Mouse (Mus musculus): ENCODE data around the gene Scarb2. TPM values are rescaled to one million over a fixed set of nuclear protein-coding genes. Genes with fewer than 3 reads are reported as not detected.
A peak's percentile ranks its signal among the peaks of the same experiment; 100 is the strongest.

Scarb2 gene
- total RNA-seq, 2 experiments from 2014 or later, result 30.0 to 40.4 TPM

DNA sequence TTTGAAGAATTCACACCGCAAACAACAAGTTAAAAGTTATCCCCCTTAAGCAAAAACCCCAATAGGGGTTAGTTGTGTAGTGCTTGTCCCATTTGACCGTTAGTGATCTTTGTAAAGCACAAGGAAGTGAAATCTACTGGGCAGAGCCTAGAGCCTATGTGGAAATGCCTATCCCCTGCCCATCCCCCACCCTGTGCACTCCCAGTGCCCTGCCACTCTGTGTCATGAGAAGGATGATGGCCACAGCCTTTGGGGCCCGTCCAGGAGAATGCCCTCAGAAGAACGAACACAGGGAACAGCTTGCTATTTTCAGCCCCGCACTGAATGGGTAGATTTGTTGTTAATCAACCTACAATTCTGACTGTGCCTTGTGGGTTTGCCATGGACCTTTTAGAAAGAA lies 65.1 kb downstream of the Scarb2 start:
- ATAC-seq (replicated peaks; ENCODE audit: poor library complexity), result peak; percentile 97

DNA sequence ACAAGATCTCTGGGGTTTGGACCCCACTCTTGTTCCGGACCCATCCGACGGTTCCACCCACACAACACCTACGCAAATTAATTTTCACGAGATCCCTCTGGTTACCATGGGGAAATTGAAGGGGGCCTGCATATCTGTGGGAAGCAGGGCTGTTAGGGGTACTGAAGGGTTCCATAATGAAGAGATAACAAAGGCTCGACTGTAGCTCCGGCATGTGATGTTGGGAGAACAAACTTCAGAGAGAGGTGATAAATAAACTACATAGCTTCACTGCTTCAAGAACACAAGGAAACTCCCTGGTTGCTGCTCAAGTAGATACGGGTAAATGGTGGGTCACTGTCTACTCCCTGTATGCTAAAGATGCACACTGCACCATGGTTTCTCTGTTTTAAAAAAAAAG lies 68.1 kb downstream of the Scarb2 start:
- no peak for ATAC-seq (replicated peaks; ENCODE audit: poor library complexity)

DNA sequence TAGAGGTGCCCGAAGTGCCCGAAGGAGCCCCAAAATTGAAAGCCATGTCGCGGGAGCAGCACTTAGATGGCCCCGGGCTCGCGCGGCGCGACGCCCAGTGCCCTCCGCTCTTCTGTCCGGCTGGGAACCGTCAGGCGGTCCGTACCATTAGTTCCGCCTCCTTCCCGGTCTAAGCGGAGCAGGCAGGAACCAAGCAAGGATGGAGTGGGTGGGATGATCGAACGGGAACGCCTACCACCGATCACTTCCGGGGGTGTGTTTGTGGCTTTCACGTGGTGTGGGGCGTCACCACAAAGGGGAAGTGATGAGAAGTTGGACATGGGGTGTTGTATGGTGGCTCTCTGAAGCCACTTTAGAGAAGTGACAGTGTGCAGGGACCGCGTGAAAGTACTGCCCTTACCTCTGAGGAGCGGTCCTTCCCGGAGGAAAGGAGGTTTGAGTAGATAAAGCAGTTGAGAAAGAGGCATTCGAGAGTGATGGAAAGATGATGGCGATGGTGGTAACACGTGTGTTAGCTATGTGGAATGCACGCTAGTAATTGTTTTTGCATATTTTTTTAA lies 71.5 kb downstream of the Scarb2 start, which contains the start of gene Nup54:
Gene Nup54, minus strand, starts transcription at position 195 of the 560 bp plus-strand sequence.
- ATAC-seq (replicated peaks; ENCODE audit: poor library complexity), result peak; percentile 97

DNA sequence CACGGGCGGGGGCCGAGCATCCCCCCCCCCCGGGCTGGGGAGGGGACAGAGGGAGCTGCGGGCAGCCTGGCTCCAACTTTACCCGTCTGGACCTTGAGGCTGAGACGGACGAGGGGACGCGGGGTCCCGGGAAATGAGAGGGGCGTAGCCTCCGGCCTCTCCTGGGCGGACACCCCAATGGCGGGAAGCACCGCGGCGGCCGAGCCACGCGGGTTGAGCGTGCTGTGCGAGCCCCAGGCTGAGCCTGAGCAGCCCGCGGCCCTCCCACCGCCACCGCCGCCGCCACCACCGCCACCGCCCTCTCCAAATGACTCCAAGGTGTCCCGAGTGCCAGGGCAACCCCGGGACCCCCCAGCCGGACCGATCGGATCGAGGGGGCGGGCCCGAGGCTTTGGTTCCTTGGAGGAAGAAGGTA lies 72.1 kb downstream of the Scarb2 start:
- ATAC-seq (replicated peaks; ENCODE audit: poor library complexity), result peak; percentile 23

DNA sequence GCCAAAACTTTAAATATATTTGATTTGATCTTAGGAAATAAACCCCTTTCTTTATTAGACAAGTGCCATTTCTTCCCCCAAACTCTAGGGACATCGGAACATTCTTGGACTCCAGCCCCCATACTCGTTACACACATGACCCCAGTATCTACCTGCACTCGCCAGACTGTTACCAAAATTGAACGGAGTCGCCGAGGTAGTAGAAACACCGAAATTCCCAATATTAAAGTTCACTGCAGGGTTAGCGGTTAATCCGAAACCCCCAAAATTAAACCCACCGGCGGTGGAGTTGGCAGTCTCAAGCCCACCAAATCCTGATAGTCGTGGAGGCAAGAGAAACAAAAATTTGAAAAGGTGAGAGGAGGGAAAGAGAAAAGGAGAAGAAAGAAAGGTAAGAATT lies 72.6 kb downstream of the Scarb2 start:
- ATAC-seq (replicated peaks; ENCODE audit: poor library complexity), result no peak

DNA sequence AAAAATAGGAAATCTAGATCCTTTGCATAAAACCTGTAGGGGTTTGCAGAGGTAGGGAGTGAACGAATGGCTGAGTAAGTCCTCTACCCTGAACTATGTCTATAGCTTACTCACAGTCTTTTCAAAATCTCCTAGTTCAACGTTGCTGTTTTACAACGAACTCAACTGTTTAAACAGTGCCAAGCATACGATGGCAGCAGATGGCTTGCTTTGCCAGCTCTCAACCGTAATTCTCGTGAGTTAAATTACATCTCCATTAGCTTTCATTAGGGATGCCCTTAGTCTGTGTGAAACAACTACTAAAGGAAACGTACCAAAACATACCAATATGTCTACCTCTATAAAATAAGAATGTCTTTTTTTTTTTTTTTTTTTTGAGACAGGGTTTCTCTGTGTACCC lies 75.0 kb downstream of the Scarb2 start:
- no peak for ATAC-seq (replicated peaks; ENCODE audit: poor library complexity)

DNA sequence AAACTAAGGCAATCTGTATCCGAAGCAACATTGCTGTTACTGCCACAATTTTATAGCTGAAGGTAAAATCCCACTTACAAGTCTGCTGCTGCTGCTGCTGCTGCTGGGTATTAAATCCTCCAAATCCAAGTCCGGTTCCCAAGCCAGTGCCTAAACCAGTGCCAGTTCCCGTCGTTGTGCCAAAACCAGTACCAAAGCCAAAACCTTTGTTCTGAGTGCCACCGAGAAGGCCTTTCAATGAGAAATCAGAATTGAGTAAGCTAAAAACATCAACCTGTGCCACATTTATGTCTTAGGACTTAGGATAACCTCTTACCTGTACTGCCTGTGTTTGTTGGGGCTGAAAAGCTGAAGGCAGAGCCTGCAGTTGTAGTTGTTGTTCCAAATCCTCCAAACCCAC lies 75.9 kb downstream of the Scarb2 start:
- no peak for ATAC-seq (replicated peaks; ENCODE audit: poor library complexity)

DNA sequence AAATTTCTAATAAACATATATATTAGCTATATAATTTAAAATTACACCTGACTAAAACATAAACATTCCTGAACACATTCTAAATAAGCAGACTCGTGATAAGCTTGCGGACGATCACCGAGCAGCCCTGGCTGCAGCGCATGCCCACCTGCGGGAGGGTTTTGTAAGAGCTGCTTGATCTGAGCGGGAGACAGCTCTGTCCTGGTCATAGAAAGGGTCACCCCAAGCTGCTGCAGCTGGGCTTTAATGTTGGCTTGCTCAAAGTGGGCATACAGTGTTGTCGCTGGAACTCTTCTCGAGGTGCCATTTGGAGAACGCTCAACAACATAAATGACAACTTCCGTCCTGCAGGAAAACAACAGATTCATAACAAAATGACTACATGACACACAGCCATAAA lies 82.5 kb downstream of the Scarb2 start:
- ATAC-seq (replicated peaks; ENCODE audit: poor library complexity), result no peak

DNA sequence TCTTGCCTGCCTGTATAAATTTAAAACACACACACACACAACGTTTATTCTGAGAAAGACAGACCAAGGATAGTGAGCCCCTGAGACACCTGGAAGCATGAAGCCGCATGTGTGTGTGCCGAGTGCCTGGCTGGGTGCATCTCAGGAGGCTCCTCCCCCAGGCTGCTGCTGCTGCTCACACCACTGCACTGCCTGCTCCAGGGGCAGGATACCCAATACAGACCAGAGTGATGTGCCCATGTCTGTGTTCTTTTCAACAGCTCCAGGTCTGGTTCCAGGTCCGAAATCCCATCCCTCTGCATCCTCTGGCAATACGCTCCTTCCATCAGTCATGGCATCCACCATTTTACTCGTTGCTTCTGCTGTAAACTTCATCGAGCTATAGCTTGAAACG lies 92.7 kb downstream of the Scarb2 start:
- ATAC-seq (replicated peaks; ENCODE audit: poor library complexity), result no peak

DNA sequence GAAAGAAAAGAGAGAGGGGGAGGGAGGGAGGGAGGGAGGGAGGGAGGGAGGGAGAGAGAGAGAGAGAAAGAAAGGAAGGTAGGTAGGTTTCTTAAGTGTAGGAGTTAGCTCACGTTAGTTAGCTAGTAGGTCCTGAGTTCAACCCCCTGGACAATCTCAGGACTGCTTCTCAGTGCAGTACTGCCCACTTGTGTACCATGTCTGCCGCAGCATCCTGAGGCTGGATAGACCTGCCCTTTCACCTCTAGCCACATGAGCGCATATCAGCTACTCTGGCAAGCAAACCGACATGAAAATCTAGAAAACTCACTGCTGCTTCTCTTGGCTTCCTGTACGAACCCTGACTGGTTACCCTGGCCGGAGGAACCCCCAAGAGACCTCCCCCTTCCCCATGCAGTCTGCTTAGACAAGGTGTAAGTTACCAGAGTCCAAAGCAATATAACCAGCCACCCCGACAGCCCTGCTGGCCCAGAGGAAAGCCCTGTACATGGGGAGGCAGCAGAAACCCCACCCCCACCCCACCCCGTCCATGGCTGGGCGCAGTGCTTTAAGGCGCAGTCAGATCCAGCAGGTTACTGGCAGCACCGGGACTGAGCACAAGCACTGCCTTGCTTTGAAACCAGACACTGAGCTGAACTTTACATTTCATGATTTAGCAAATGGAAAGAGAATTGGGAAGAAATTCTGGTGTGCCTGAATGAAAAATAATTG lies 93.2 kb downstream of the Scarb2 start:
- 0 out of 2 replicates have a peak, but pooled peaks have one; percentile 32 for ATAC-seq (replicated peaks; ENCODE audit: poor library complexity)

DNA sequence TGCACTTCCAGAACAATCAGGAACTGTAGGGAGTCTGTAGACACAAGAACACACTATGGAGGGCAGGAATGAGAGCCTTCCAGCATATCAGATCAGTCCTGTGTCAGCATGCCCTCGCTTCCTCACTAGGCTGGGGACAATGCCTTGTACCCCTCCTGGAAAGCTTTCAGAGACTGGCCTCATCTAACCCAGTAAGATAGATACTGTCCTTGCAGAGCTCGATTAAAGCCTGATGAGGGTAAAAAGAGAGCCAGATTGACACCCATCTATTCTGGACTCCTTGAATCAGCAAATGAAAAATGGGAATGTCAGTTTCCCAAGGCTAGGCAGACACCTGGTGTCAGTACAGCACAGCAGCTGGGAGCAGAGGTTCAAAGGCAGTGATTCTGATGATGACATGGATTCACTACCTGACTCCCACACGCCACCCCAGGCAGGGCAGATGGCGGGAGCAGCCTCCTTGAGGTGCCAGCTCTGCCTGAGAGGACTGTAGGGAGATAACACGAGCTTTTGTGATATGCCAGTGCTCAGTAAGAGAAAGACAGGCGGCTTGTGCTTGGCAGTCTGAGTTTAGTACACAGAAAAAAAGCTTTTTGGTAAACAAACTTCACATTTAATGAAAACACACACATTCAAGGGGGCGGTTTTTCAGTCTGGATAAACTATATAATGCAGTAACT lies 95.0 kb downstream of the Scarb2 start:
- peak; percentile 64; the same call in 1 of the 2 replicates for ATAC-seq (replicated peaks; ENCODE audit: poor library complexity)

DNA sequence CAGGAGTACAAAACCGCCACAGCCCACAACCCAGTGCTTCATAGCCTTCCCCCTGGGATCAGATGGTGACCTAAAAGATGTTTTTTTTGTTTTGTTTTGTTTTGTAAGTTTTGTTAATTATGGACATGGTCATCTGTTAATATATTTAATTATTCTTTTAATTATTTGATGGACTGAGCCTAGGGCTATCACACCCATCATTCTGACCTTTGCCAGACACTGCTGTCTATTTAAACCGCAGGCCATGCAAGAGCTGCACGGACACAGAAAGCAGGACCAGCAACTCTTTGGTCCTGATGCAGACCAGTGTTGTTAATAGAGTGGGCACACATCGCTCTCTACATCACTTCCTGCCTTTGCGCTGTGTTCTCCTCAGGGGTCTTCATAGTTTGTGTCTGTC lies 96.1 kb downstream of the Scarb2 start:
- ATAC-seq (replicated peaks; ENCODE audit: poor library complexity), result no peak

DNA sequence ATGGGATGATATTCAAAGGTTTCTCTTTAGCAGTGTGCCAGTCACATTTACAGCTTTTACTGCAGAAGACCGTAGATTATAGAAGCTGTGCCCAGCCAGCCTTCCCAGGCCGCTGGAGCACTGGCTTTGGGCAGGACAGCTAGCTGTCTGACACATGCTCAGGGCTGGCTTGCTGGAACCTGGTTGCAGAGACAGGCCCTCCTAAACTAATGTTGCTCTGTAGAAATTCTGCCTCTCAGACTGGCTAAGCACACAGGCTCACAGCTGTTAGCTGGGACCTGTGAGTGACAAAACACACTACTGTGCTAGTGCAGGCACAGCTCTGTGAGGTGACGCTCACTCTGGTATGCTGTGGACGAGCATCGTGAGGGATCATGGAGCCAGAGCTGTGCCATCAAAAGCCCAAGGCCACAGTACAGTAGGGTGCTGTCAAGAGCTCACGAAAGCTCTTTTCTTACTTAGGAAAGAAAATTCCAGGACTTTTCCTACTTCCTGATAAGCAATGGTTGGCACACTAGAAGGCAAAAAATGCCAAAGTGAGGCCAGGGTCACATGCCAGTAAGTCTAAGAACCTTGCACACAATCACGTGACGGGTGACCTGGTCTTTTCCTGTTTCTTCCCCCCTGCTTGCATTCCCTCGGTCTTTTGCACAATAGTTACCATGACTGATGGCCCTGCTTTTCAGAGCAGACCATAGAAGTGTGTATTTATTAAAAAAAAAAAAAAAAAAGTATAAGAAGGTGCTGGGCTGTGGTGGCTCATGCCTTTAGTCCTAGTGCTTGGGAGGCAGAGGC lies 97.1 kb downstream of the Scarb2 start:
- peak; percentile 44 for ATAC-seq (replicated peaks; ENCODE audit: poor library complexity)

DNA sequence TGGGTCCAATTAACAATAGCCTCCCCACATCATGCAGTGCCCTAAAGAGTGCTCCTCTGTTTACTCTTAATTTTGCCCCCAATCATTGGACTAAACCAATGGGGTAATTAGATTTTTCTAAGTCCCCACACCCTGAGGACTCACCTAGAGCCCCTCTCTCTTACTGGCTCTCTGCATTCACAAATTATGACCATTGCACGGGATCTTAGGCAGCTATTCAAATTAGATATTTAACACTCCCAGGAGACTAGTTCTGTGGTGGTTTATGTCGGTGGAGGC lies 102.3 kb downstream of the Scarb2 start:
- ATAC-seq (replicated peaks; ENCODE audit: poor library complexity), result no peak

DNA sequence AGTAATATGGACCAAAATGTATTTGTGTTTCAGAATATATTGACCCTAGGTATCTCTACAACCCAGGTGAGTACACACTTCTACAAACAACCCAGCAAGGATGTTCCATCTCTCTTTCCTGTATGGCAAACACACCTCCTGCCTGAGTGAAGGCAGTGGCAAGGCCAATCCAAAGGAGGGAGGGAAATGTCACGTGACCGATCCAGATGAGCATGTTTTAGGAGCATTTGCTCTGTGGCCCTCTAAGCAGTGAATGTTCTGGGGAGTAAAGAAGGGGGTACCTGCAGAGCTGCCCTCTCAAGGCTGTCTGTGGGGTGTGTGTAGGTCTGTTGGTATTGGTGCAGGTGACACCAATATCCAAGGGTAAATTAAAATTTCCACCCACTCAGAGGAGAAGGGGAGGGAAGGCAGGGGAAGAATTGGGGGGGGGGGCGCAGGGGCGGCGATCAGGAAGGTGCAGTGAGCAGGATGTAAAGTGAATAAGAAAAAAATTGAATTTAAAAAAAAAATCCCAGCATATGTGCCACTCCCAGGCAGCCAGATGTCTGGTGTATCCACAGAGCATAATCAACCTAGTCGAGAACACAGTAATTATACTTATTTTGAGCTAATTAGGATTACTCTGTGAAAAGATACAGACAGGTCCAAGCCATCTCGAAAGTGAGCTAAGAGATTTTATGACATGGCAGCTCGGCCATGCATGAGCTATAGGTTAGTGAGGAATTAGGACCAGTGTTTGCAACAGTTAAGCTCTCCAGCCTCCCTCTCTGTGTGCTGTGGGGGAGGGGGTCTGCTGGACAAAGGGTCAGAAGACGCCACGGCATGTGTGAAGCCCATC lies 102.9 kb downstream of the Scarb2 start:
- ATAC-seq (replicated peaks; ENCODE audit: poor library complexity), result no peak

DNA sequence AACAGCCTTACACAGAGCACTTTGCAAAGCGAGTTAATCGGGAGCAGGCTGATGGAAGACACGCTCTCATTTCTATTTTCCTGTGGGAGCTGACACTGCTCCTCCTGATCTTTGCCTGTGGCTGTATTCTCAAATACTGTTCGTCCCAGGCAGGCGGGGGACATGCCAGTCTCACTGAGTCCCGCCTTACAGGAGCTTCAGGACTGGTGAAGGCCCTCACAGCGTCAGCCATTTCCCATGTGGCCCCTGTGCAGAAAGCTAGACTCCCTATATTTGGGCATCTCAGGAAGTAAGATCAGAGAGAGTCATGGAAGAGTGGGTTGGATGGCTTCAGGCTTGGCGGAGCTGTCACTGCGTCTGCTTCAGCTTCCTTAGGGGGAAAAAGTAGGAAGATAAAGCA lies 103.8 kb downstream of the Scarb2 start:
- ATAC-seq (replicated peaks; ENCODE audit: poor library complexity), result no peak

DNA sequence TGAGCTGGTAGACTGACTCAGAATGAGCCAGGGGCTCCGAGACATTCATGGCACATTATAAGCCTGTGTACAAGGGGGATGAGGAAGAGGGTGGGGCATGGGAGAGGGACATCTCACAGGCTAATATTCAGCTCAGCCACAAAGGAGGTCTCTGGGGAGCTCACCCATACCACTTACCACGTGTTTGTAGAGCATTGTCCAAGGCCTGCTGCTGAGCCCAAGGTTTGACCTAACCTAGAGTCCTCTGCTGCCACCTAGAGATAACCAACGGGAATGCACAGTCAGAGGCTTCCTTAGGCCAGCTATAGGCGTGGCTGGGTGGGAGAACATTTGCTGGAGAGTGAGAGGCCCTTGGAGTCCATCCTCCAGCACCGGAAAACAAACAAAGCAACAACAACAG lies 108.5 kb downstream of the Scarb2 start:
- peak; percentile 85 for ATAC-seq (replicated peaks; ENCODE audit: poor library complexity)

DNA sequence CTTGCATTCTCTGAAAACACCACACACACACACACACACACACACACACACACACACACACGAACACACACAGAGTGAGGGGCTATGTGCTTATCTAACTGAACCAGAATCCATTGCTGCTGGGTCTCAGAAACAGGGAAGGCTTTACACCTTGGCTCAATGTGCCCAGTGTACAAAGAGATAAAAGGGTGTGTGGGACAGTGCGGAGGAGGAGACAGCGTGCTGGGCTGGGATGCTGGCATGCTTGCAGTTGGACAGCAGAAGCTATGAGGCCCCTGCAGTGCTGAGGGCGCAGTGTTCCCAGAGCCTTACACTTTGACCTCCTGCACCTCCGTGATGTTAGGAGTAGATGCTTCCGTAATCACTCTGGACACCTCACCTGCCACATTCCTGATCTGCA lies 110.2 kb downstream of the Scarb2 start:
- ATAC-seq (replicated peaks; ENCODE audit: poor library complexity), result peak; percentile 72

DNA sequence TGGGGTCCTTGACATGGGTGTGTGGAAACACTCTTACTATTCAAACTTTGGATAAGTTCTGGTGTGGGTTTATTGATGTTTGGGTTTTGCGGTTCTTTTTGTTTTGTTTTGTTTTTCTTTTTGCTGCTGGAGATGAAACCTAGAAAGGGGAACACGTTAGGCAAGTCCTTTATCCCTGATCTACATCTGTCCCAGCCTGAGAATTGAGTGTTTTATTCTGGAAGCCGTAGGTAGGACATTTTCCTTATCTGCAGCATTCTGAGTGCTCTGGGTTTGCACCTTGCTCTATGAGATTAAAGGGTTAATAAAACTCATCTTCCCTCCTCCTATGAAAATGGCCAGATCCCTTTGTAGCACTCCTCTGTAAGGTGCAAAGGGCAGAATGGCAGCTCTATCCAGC lies 110.9 kb downstream of the Scarb2 start:
- ATAC-seq (replicated peaks; ENCODE audit: poor library complexity), result no peak

DNA sequence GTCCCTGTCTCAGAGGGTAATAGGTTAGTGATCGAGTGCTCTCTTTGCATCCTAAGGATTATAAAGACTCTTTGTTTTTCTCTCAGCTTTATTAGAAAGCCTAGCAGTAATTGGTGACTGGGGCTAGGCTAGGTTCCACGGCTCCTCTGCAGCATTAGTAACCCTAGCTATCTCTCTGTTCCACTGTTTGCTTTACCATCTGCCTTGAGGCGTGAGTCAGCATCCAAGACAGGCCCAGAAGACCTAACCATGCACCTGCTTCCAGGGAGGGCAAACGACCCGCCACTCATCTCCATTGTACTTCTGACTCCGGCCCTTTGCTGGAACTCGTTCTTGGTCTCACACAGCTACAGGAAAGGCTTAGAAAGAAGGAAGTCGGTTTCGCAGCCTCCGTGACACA lies 112.8 kb downstream of the Scarb2 start:
- ATAC-seq (replicated peaks; ENCODE audit: poor library complexity), result peak; percentile 49

DNA sequence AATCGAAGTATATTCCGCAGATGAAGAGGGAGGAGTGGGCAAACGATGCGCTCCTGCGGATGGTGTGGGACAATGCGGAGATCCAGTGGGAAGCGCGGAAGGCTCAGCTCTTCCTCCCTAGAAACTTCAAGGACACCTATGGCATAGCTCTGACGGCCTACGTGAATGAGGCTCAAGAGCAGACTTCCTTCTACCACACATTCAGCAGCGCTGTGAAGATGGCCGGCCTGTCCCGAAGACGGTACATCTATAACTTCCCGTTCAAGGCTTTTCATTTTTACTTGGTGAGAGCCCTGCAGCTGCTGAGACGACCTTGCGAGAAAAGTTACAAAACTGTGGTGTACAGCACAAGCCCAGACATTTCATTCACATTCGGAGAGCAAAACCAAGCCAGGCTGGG lies 114.1 kb downstream of the Scarb2 start:
- no peak for ATAC-seq (replicated peaks; ENCODE audit: poor library complexity)

Measured in megakaryocyte progenitor cell, adult 5-6 weeks (primary cell).